Mouse (Mus musculus) frontal cortex, postnatal 10 days (tissue): Measurements from ENCODE around the gene Gins2.

Source experiments
- DNase-seq, 2 experiments: peaks; one replicate each; pipeline ENCODE4 v3.0.0; 2022; ENCODE audit warnings: low spot score in 2 of 2, mixed read lengths in 1 of 2

The Gins2 gene

DNA sequence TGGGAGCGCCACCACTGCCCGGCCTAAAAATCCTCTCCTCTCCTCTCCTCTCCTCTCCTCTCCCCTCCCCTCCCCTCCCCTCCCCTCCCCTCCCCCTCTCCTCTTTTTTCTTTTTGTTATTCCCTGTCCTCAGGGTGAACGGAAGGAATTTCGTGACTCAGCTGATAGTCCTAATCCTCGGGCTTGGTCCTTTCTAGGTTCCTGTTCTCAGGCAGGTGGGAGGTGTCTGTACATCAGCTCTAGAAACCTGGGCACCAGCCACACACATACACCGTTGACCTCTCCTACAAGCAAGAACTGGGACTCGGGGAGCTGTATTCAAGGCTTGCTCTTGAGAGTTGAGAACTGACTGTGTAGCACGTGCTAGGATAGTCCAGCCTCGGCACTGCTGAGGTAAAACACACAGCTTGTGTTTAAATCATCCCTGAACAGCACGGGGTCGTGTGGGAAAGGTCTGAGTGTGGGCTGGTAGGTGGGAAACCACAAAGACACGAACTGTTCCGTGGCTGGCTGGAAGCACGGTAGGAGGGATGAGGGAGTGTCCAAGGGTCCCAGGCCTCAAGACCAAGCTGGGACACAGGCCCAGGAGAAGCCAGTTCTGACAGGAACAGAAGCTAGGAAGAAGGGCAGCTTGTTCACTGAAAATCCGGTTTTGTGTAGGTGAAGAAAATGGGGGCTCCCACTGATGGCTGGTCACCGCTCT lies 58.0 kb downstream of the Gins2 start:
- no peak for DNase-seq

DNA sequence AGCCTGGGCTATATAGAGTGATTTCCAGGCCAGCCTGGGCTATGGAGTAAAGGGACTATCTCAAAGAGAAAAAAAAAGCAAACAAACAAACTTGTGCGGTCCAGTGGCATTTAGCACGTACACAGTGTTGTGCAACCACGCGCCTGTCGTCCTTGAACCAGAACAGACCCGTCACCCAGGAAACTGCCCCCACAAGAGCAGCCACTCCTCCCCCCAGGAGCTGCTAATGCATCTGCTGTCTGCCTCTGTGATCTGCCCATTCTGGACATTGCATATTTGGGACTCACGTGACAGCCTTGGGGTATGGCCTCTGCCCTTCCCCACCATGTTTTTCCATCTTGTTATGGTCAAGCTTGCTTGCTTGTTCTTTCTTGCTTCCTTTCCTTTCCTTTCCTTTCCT lies 59.9 kb downstream of the Gins2 start:
- DNase-seq: no peak
